Mouse (Mus musculus): ENCODE measurements around the gene Gm14412. TPM values are rescaled to one million over a fixed set of nuclear protein-coding genes. Genes with fewer than 3 reads are reported as not detected.
"Not testable (repeated sequence)": the region's sequence is repeated elsewhere in the genome, so short reads cannot be mapped to it uniquely, and the experiment has no call there.

The Gm14412 gene
- 1 to 10 TPM; 4.1 to 6.5 (median 5.0) TPM for total RNA-seq (2022)

DNA sequence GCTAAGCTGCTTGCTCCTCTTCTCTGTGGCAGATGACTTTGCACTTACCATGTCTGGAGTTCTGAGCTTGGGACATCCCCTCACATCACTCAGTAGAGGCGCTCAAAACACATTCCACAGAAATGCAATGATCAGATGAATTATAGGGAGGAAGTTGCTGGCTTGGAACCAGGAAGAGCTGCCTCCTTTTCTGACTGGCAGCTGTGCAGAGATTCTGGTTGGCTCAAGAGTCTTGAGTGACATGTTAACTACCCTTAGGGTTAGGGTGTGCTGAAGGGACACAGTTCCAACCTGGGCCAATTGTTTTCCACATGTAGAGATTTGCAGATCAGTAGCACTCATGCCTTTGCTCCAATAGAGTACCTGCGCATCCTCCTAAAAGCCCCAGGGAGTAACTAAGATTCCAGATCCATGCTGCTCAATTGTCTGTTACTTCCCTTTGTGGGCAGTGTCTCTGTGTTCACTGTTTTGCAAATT is at the start of gene Gm14412:
Gm14412 (minus strand) TSS at position 51 of the 477 bp plus-strand sequence.
- DNase-seq = not testable (repeated sequence)

DNA sequence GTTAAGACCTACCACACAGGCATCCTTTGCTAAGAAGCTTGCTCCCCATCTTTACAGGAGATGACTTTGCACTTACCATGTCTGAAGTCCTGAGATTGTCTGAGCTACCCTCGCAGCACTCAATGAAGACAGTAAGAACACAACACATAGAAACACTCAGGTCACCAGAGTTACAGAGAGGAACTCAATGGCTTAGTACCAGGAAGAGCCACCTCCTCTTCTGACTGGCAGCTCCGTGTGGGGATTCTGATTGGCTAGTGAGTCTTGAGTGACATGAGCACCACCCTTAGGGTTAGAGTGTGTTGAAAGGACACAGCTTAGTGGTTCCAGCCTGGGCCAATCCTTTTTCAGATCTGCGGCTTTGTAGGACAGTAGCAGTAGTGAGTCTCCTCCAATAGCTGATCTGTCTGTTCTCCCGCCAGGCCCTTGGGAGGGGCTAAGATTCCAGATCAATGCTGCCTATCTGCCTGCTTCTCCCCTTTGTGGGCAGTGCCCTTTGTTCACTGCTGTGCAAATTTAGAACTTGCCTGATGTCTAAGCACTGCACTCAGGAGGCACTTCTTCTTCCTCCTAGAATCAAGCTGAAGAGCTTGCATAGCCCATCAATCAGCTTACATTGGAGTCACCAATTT is 5.7 kb upstream of the Gm14412 start:
- not testable (repeated sequence) for DNase-seq

DNA sequence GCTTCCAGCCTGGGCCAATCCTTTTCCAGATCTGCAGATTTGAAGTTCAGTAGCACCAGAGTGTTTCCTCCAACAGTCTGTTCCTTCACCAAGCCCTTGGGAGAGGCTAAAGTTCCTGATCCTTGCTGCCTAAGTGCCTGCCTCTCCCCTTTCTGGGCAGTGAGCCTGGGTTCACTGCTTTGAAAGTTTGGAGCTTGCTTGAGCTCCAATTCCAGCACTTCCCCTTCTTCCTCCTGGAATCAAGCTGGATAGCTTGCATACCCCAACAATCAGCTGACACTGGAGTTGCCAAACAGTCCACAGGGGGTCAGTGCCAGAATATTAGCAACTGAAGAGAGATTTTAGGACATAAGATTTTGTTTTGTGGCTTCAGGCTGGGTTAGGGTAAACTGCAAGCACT is 2.7 kb downstream of the Gm14412 start:
- not testable (repeated sequence) for DNase-seq

DNA sequence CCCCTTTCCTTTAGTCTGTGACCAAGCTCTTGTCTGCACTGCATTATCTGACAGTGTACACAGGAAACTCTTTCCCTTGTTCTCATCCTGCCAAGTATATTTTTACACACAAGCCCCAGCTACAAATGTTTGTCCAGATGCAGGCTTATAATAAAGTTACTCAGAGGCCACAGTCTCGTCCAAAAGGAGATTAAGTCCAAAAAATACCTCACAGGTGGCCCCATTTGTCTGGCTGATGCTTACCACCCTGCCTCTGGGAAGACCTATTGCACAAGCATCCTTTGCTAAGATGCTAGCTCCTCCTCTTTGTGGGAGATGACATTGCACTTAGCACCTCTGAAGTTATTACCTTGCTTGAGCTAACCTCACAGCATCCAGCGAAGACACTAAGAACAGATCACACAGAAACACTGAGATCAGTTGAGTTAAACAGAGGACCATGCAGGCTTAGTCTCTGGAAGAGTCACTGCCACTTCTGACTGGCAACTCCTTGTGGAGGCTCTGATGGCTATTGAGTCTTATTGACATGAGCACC is 3.3 kb downstream of the Gm14412 start:
- DNase-seq = not testable (repeated sequence)

DNA sequence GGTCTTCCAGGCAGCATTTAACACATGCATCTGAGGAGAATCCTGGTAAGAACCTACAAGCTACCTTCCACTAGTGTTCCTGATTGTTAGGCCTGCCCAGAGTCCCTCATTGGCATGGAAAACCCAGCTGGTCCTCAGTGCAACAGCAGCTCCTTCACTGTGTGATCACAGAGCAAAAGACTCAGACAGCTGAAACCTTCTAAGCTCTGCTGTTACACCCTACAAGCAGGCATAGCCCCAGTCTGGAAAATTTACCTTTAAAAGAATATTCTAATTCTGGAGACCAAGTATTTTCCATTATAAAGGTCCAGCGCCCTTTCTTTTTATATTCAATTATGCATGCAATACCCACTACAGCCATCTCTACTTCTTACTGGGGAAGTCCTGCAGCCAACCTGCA is 5.1 kb downstream of the Gm14412 start:
- no peak for DNase-seq

DNA sequence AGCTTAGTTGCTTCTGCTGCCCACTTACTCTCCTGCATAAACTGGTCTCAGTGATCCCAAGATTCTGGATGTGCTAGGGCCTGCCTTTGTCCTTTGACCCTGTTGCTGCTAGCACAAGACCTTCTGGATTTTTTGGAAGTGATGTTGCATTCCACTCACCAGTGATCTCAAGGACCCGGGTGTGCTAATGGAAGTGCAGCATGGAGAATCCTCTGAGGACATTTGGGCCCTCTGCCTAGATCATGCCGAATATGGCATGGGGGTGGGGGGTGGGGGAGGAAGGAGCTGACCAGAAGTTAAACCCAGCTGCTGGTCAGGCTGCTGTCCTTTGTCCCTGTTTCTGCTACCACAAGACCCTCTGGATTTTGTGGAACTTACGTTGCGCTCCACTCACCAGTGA is 14.5 kb downstream of the Gm14412 start:
- DNase-seq = not testable (repeated sequence)

DNA sequence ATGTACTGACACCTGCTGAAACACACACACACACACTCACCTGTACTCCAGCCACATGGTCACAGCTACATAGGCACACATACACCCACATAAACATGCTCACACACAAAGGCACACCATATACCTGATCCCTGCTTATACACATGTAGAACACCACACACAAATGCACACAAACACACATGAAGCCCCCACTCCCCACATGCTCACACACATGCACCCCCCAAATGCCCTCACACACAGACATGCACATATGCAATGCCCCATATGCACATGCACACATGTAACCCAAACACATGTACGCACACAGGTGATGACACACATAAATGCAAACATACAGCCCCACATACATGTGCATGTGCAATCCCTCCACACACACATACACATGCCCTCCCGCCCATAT is 19.1 kb downstream of the Gm14412 start:
- DNase-seq = not testable (repeated sequence)

DNA sequence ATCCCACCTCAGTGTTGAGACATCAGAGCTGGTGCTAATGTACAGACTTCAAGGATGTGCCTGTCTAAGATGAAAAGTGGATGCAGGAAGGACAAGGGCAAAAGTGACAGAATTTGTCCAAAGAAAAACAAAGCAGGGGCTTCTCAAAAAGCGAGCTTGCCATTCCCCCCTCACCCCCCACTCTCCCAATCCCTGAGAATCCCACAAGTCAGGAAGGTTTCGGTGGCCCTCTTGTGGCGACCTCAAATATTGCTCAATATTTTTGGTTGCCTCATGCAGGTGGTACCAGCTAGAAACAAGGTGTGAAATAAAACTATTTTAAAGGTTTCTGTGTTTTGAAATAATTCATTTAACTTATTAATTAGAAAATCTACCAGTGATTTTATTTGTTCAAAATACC is 40.4 kb downstream of the Gm14412 start:
- not testable (repeated sequence) for DNase-seq

DNA sequence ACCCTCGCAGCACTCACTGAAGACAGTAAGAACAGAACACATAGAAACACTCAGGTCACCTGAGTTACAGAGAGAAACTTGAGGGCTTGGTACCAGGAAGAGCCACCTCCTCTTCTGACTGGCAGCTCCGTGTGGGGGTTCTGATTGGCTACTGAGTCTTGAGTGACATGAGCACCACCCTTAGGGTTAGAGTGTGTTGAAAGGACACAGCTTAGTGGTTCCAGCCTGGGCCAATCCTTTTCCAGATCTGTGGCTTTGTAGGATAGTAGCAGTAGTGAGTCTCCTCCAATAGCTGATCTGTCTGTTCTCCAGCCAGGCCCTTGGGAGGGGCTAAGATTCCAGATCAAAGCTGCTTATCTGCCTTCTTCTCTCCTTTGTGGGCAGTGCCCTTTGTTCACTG is 46.4 kb downstream of the Gm14412 start:
- DNase-seq = not testable (repeated sequence)

DNA sequence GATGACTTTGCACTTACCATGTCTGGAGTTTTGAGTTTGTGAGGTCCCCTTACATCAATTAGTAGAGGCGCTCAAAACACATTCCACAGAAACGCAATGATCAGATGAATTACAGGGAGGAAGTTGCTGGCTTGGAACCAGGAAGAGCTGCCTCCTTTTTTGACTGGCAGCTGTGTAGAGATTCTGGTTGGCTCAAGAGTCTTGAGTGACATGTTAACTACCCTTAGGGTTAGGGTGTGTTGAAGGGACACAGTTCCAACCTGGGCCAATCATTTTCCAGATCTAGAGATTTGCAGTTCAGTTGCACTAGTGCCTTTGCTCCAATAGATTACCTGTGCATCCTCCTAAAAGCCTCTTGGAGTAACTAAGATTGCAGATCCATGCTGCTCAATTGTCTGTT is 51.9 kb downstream of the Gm14412 start:
- DNase-seq = not testable (repeated sequence)

DNA sequence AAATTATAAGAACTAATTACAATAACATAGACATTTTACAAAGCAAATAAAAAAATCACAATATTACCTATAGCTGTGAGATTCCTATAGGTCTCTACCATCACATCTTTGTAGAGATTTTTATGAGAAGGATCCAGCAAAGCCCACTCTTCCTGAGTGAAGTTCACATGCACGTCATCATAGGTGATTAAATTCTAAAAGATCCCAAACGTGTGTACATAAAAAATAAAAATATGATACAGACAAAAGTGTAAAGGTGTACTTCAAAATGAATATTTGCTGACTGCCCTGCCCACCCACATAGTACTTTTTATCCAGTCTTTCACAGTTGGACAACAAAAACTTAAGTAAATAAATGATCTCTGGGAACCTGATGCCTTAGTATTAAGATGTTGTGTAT is 57.2 kb downstream of the Gm14412 start, which contains the start of gene Gm14409:
Gm14409 (minus strand) TSS at position 101 of the 400 bp plus-strand sequence.
- DNase-seq = not testable (repeated sequence)

Other genes starting within 250 kb of the Gm14412 start
- gene Gm14401, start 250.0 kb downstream of the Gm14412 start, total RNA-seq (2022) = under 1 TPM; 0.23 to 0.81 (median 0.46) TPM
- gene Gm14410, start 117.9 kb downstream of the Gm14412 start, total RNA-seq (2022) = 10 to 100 TPM; 35.1 to 43.3 (median 37.9) TPM
- gene Gm14409, start 57.3 kb downstream of the Gm14412 start, total RNA-seq (2022) = 1 to 10 TPM; 1.3 to 2.5 (median 1.3) TPM
- gene Gm14418, start 74.0 kb upstream of the Gm14412 start, total RNA-seq (2022) = 10 to 100 TPM; 15.9 to 40.5 (median 28.7) TPM
- 10 to 100 TPM; 54.5 to 92.0 (median 63.9) TPM for gene Zfp970, start 140.4 kb upstream of the Gm14412 start, total RNA-seq (2022)
- 10 to 100 TPM; 58.7 to 76.7 (median 70.5) TPM for gene Gm14403, start 173.9 kb upstream of the Gm14412 start, total RNA-seq (2022)